ENCODE assay signal across 25 mouse cellular contexts in genomic region chr9:66051493-66051892, GRCm38 (mm10).
"Had no signal": no experiment of that assay in that cellular context is flagged by ENCODE, and none has a peak within 500 bp of the region (broad histone marks: within the 10 kb centered on the region; RNA-seq: fewer than 3 reads in every experiment).

No protein-coding gene starts in this region.

- H3K27me3 ChIP-seq: heart, embryonic 13.5 days; heart, embryonic 15.5 days; hindbrain, embryonic 13.5 days; hindbrain, embryonic 15.5 days; kidney, embryonic 15.5 days; limb, embryonic 12.5 days; liver, embryonic 13.5 days had no signal

- H3K36me3 ChIP-seq: heart, embryonic 13.5 days; heart, embryonic 15.5 days; hindbrain, embryonic 13.5 days; hindbrain, embryonic 15.5 days; kidney, embryonic 15.5 days; limb, embryonic 10.5 days; limb, embryonic 12.5 days; liver, embryonic 13.5 days had no signal

- H3K9ac ChIP-seq: heart, embryonic 13.5 days; heart, embryonic 15.5 days; hindbrain, embryonic 13.5 days; hindbrain, embryonic 15.5 days; kidney, embryonic 15.5 days; limb, embryonic 12.5 days; liver, embryonic 13.5 days had no signal

- DNase-seq: gastrocnemius, postnatal 14 days; gastrocnemius, postnatal 36 days; heart, adult 18-20 months; heart, postnatal 14 days; kidney, adult 11 months; kidney, adult 2 months; kidney, adult 9 months; kidney, postnatal 14 days; kidney, postnatal 36 days; liver; liver, embryonic 13.5 days had no signal

- H3K4me1 ChIP-seq: heart, embryonic 15.5 days; hindbrain, embryonic 13.5 days; hindbrain, embryonic 15.5 days; limb, embryonic 10.5 days; limb, embryonic 12.5 days had no signal

- ATAC-seq: hindbrain, postnatal 0 days; intestine, embryonic 16.5 days had no signal

- H3K27ac ChIP-seq: heart, embryonic 13.5 days; heart, embryonic 15.5 days; hindbrain, embryonic 13.5 days; hindbrain, embryonic 15.5 days; hindbrain, postnatal 0 days; kidney, embryonic 15.5 days; kidney, postnatal 0 days; layer of hippocampus, adult 2 months; left cerebral cortex, adult 2 months; limb, embryonic 10.5 days; limb, embryonic 12.5 days; liver, embryonic 13.5 days had no signal

- H3K9me3 ChIP-seq: heart, embryonic 15.5 days; hindbrain, embryonic 13.5 days; hindbrain, embryonic 15.5 days; kidney, embryonic 15.5 days; limb, embryonic 10.5 days; limb, embryonic 12.5 days had no signal

- H3K4me3 ChIP-seq: heart, embryonic 13.5 days; heart, embryonic 15.5 days; hindbrain, embryonic 13.5 days; hindbrain, embryonic 15.5 days; kidney, embryonic 15.5 days; layer of hippocampus, adult 2 months; left cerebral cortex, adult 2 months; limb, embryonic 10.5 days; limb, embryonic 12.5 days; liver, embryonic 13.5 days had no signal

- H3K4me2 ChIP-seq: heart, embryonic 11.5 days; heart, embryonic 13.5 days; heart, embryonic 15.5 days; hindbrain, embryonic 13.5 days; hindbrain, embryonic 15.5 days; kidney, embryonic 15.5 days; limb, embryonic 12.5 days; liver, embryonic 11.5 days; liver, embryonic 13.5 days had no signal
